Mouse (Mus musculus) liver, adult 10 weeks (tissue): ENCODE results near the gene Zfp938. TPM values are rescaled to one million over a fixed set of nuclear protein-coding genes. Genes with fewer than 3 reads are reported as not detected.

ENCODE experiments used
- polyA plus RNA-seq: library from polyadenylated mRNA; stranded (reverse); fragments of 350-450 nt; fragmentation: Illumina TruSeq; extraction: RNeasy Lipid Tissue Mini Kit (QIAGEN cat#74804); gene quantifications from one replicate; pipeline ENCODE4 v1.2.3, GENCODE M21; 2014; ENCODE audit warnings: low read depth, low replicate concordance

Gene Zfp938
- polyA plus RNA-seq, result 16.8 TPM

GRCm38 (mm10) chr10:82240742-82241400 lies at the start of gene Zfp938:
Gene Zfp938 (minus strand): TSS chr10:82241280.

Other genes with a start within 250 kb of the Zfp938 start
- 9.9 TPM for gene Zfp873, start 193.2 kb downstream of the Zfp938 start, polyA plus RNA-seq
- 3.3 TPM for gene BC024063, start 157.9 kb downstream of the Zfp938 start, polyA plus RNA-seq
- 8.8 TPM for gene AU041133, start 113.3 kb downstream of the Zfp938 start, polyA plus RNA-seq
- 0.03 TPM for gene 4932415D10Rik, start 75.3 kb upstream of the Zfp938 start, polyA plus RNA-seq
- gene Gm4924, start 113.0 kb upstream of the Zfp938 start, polyA plus RNA-seq, result 4.9 TPM